Mouse (Mus musculus) adrenal gland, adult (tissue): ENCODE data around the gene Sept1.

ENCODE experiments used
- DNase-seq, 2 experiments: peaks; one replicate each; pipeline ENCODE4 v3.0.0; 2022 to 2023; ENCODE audit warnings: low spot score in 1 of 2; ENCODE audit not compliant: inconsistent age in 2 of 2

The Sept1 gene

DNA sequence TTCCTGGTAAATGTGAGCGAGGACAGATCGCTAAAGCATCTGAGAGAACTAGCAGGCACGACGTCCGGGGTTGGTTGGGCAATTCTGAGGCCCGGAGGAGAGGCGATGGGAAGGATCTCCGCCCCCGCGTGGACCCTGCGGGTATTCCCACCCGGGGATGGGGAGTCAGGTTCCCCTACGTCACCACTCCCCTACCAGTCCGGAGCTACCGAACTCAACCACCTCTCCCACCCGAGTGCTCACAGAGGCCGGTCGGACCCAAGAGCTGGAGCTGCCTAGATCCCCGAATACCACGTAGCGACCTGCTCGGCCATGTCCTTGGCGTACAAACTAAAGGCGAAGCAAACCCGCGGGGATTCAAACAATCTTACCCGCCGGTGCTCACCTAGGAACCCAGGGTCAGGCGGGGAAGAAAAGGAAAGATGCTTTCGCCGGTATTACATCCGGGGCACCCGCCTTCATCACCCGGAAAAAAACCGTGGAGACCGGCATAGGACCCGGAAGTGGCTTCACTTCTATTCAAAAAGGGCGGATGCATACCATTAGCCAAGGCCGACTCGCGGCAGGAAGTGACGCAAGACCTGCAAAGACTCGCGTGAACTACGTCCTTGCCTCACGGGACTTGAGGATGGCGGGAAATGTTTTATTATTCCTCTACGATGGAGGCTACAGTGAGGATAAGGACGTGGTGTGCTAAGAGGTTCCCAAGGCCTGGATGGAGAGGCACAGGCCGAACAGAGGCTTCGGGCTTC, 37.2 kb downstream of the Sept1 start, which contains the start of gene Cd2bp2:
TSS of gene Cd2bp2 (minus strand) at position 507 of the 752 bp plus-strand sequence.
- peak; percentile 96 to 98 for DNase-seq

DNA sequence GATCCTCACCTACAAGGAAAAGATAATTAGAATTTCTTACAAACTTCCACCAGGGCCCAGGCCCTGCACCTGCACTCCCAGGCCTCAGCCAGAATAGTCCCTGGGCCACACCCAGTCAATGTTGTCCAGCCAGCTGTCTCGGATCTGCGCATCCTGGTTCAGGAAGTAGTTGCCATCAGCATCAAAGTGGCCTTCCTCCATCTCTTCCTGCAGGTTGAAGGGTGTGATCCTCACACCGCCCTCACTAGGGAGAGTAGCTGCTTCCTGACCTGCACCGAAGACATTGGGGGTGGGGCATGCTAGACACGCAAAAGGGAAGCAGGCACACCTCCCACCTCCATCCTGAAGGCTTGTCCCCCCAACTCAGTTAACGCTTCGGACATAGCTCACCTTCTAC, 38.3 kb downstream of the Sept1 start:
- DNase-seq = no peak

GRCm38 (mm10) chr7:127194011-127194632, 38.8 kb downstream of the Sept1 start:
- DNase-seq = no peak

DNA sequence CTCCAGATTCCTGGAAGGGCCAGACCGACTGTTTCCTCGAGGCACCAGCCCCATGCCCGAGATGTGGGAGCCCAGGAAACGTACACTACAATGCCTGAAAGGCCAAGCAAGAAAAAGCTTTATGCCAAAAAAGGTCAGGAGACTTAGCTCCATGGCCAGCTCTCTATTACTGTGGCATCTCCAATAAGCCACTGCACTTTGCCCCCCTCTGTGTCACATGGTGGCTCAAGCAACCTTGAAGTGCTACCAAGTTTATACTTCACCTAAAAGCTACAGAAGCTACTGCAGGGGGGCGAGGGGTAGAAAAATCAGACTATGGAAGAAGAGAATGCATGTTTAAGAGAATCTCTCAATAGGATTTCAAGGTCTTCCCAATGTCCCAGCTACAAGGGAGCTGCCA, 39.9 kb downstream of the Sept1 start:
- no peak for DNase-seq

DNA sequence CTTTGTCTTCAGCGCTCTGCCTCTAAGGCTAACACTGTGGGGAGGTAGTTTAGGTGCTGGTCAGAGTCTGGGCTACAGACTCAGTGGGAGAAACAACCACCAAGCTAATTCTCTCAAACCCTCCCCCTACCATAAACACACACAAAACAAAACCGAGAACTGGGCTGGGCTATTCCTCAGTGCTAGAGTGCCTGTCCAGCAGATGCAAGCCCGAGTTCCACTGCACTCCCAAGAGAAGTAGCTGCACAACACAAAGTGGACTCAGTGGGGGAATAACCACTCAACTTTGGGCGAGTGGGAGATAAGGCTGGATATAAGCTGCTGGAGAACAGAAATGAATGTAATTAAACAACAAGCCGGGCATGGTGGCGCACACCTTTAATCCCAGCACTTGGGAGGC, 42.3 kb downstream of the Sept1 start:
- no peak for DNase-seq

GRCm38 (mm10) chr7:127188305-127189276, 44.3 kb downstream of the Sept1 start:
- no peak for DNase-seq

GRCm38 (mm10) chr7:127187351-127187750, 45.6 kb downstream of the Sept1 start:
- DNase-seq = no peak

GRCm38 (mm10) chr7:127185601-127186000, 47.3 kb downstream of the Sept1 start:
- peak in 1 of 2 experiments; percentile 60 for DNase-seq

GRCm38 (mm10) chr7:127184720-127185119, 48.2 kb downstream of the Sept1 start:
- no peak for DNase-seq

DNA sequence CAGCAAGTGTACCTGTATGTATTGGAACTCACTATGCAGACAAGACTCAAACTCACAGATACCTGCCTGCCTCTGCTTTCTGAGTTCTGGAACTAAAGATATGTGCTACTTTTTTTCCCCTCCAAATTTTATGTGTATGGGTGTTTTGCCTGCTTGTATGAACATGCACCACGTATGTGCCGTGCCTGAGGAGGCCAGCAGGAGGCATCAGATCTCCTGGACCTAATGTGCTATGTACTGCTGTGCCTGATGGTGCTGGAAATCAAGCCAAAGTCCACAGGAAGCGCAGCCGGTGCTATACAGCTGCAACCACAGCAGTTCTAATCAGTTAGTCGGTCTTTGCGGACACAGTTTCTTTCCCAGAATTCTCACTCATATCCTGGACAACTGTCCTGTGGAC, 49.1 kb downstream of the Sept1 start:
- DNase-seq = peak in 1 of 2 experiments; percentile 29

GRCm38 (mm10) chr7:127183345-127183744, 49.6 kb downstream of the Sept1 start:
- DNase-seq = peak in 1 of 2 experiments; percentile 10

DNA sequence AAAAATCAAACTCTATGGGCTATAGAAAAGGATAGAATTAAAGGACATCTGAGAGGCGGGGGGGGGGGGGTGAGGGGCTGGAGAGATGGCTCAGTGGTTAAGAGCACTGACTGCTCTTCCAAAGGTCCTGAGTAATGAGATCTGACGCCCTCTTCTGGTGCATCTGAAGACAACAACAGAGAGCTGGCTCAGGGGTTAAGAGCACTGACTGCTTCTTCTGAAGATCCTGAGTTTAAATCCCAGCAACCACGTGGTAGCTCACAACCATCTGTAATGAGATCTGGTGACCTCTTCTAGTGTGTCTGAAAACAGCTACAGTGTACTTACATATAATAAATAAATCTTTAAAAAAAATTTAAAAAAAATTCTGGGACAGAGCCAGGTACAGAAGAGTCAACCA, 51.2 kb downstream of the Sept1 start:
- DNase-seq = peak in 1 of 2 experiments; percentile 28

GRCm38 (mm10) chr7:127180783-127181182, 52.1 kb downstream of the Sept1 start:
- peak in 1 of 2 experiments; percentile 9 for DNase-seq

DNA sequence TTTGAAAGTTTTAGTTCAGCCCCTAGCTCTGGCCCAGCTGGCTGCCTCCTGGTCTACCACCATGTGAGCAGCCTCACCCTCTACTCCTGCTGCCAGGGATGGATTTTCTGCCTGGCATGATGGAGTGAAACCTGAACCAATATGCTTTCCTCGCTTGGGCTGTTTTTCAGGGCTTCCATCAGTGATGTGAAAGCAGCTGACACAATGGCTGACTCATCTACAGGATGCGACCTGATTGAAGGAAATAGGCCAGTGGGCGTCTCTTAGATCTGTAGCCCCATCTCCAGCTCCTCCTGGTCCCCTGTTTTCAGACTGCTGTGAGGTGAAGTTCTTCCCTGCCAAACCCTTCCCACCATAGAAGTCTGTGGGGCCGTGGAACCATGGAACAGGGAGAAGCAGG, 56.0 kb downstream of the Sept1 start:
- DNase-seq = peak in 1 of 2 experiments; percentile 12

DNA sequence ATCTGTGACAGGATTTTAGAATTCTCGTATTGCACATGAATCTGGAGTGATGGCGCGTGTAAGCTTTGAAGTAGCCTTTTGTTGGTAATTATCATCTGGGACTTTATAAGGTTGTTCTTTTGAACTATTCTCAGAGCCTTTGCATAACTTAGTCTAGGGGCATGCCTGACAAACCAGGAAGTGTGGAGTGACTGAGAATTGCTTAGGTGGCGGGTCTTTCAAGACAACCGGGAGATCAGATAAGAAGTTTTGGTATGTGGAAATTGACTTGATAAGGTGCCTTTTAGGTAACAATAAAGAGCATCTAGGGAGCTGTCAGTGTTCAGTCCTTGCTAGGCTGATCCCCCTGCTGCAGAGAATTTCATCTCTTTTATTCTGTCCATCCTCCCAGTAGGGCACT, 66.4 kb downstream of the Sept1 start:
- no peak for DNase-seq

GRCm38 (mm10) chr7:127165607-127166493, 67.1 kb downstream of the Sept1 start:
- DNase-seq = peak in 1 of 2 experiments; percentile 14
